Mouse (Mus musculus): Measurements from ENCODE around the gene Naglu.

DNA sequence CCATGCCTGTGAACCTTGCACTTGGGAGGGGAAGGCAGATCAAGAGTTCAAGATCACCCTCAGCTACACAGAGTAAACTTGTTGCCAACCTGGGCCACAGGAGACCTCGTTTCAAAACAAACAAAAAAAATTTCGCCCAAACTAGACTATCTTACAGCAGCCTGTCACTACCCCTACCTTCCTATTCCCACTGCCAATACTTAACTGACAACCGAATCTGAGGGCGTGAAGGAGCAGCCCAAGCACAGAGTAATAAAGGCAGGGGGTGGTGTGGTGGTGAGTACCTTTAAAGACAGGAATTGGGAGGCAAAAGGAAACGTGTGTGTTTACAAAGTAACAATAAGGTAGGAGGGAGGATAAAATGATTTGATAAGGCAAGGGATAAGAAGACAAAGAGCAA is 40.9 kb downstream of the Naglu start:
- TF ChIP-seq POLR2A (IDR thresholded peaks at IDR 0.05; ENCODE audit: borderline replicate concordance, insufficient read depth, low read length) (no peak), CTCF (IDR thresholded peaks at IDR 0.05; ENCODE audit: borderline replicate concordance, insufficient read depth, low read depth, low read length) (no peak)
